Mouse (Mus musculus): ENCODE data around the gene Blcap.

DNA sequence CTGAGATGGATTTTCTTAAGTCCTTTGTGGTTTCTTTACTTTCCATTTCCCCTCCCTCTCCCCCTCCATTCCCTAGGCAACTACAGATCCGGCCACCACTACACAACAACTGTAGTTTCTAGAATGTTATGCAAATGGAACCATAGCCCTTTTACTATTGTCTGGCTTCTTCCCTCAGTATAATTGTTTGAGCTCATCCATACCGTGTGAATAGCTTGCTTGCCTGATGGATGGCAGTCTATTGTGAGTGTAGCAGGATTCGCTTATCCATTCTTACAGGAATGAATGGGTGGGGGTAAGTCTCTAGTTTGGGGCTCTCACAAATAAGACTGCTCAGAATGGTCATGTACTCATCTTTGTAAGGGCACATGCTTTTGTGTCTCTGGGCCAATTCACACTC lies 48.5 kb downstream of the Blcap start:
- TF ChIP-seq CTCF (IDR thresholded peaks at IDR 0.05; ENCODE audit: extremely low read depth, insufficient read length, insufficient replicate concordance, low read depth, low read length) (no peak), POLR2A (IDR thresholded peaks at IDR 0.05; ENCODE audit: low read depth, low read length) (no peak)

Measured in small intestine, adult 2 months (tissue).